Comparison of ENCODE assay signal across 9 mouse cellular contexts in the genomic region with DNA sequence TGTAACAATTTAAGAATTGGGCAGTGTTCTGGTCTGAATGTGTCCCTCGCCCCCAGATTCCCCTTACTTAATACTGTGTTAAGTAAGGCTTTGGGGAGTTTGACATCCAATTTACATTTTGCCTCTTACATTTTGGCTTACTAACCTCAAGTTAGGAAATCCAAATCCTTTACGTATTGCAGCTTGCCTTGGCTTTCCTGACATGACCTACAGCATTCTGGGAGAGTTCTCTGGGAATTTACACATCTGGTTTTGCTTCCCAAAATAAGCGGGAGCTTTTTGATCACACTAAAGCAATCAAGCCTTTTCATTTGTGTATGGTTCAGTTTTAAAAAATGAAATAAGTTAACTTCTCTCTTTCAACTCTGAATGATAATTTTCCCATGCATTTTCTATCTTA. TPM values are rescaled to one million over a fixed set of nuclear protein-coding genes. Genes with fewer than 3 reads are reported as not detected.
DNase-seq lines count a peak whose midpoint lies in the region; ATAC-seq and TF ChIP-seq lines count a peak whose summit lies in the region.
"Had no signal": no experiment of that assay in that cellular context is flagged by ENCODE, and none has a peak within 500 bp of the region (broad histone marks: within the 10 kb centered on the region; RNA-seq: fewer than 3 reads in every experiment).

No protein-coding gene starts in this region.

- no peaks in the 10 kb centered on the region for H3K36me3 ChIP-seq in embryonic facial prominence, embryonic 15.5 days
- no peaks in the 10 kb centered on the region for H3K36me3 ChIP-seq in hindbrain, embryonic 16.5 days (ENCODE audit: control insufficient read depth, insufficient read depth, low read length)
- H3K36me3 ChIP-seq in midbrain, embryonic 16.5 days (ENCODE audit: control insufficient read depth, insufficient read depth, low read length) = no peaks in the 10 kb centered on the region

- no peak overlapping the region for H3K27ac ChIP-seq in layer of hippocampus, adult 2 months
- H3K27ac ChIP-seq in embryonic facial prominence, embryonic 15.5 days (replicated peaks) = no peak overlapping the region
- H3K27ac ChIP-seq in hindbrain, embryonic 16.5 days (ENCODE audit: low read depth, low read length) = no peak overlapping the region
- no peak overlapping the region for H3K27ac ChIP-seq in midbrain, embryonic 16.5 days (ENCODE audit: low read length)

- no peak for ATAC-seq in embryonic facial prominence, embryonic 15.5 days (ENCODE audit: insufficient number of reproducible peaks, low FRiP score, low TSS enrichment, low read depth)
- no peak for ATAC-seq in hindbrain, embryonic 16.5 days
- ATAC-seq in midbrain, embryonic 16.5 days = no peak

- H3K9me3 ChIP-seq in embryonic facial prominence, embryonic 15.5 days (replicated peaks) = no peaks in the 10 kb centered on the region
- no peaks in the 10 kb centered on the region for H3K9me3 ChIP-seq in hindbrain, embryonic 16.5 days (ENCODE audit: control insufficient read depth, low read length)
- no peaks in the 10 kb centered on the region for H3K9me3 ChIP-seq in midbrain, embryonic 16.5 days (replicated peaks; ENCODE audit: control insufficient read depth, low read length, poor library complexity, severe bottlenecking)

- peak overlapping the region; percentile 80; the same call in 1 of the 2 replicates for H3K4me3 ChIP-seq in layer of hippocampus, adult 2 months
- H3K4me3 ChIP-seq in embryonic facial prominence, embryonic 15.5 days (replicated peaks) = no peak overlapping the region
- no peak overlapping the region for H3K4me3 ChIP-seq in hindbrain, embryonic 16.5 days (ENCODE audit: low read length)
- H3K4me3 ChIP-seq in midbrain, embryonic 16.5 days (ENCODE audit: low read depth, low read length) = peak overlapping the region; percentile 80

- H3K9ac ChIP-seq in embryonic facial prominence, embryonic 15.5 days = no peak overlapping the region
- no peak overlapping the region for H3K9ac ChIP-seq in hindbrain, embryonic 16.5 days (ENCODE audit: low read depth, low read length)
- no peak overlapping the region for H3K9ac ChIP-seq in midbrain, embryonic 16.5 days (ENCODE audit: low read depth, low read length)

- no peaks in the 10 kb centered on the region for H3K27me3 ChIP-seq in embryonic facial prominence, embryonic 15.5 days
- H3K27me3 ChIP-seq in hindbrain, embryonic 16.5 days (replicated peaks; ENCODE audit: control insufficient read depth, insufficient read depth, low read length) = peaks cover 1% of the 10 kb centered on the region; the same call in 1 of the 2 replicates
- H3K27me3 ChIP-seq in midbrain, embryonic 16.5 days (ENCODE audit: control insufficient read depth, insufficient read depth, low read depth, low read length) = peaks cover 7% of the 10 kb centered on the region; the same call in 1 of the 2 replicates
- H3K27me3 ChIP-seq: Patski had no signal

- 21% methylated on average over 3 of the region's 3 CpGs for WGBS in embryonic facial prominence, embryonic 15.5 days
- WGBS in hindbrain, embryonic 16.5 days = 36% methylated on average over 3 of the region's 3 CpGs
- WGBS in midbrain, embryonic 16.5 days = 36% methylated on average over 3 of the region's 3 CpGs

- peaks cover 8% of the 10 kb centered on the region for H3K4me1 ChIP-seq in embryonic facial prominence, embryonic 15.5 days
- H3K4me1 ChIP-seq in hindbrain, embryonic 16.5 days (ENCODE audit: control insufficient read depth, insufficient read depth, low read depth, low read length) = peaks cover 7% of the 10 kb centered on the region
- peaks cover 7% of the 10 kb centered on the region for H3K4me1 ChIP-seq in midbrain, embryonic 16.5 days (ENCODE audit: control insufficient read depth, insufficient read depth, low read length)

- no peak for TF ChIP-seq CTCF in layer of hippocampus, adult 2 months (conservative IDR thresholded peaks at IDR 0.05)

- no peak for DNase-seq in layer of hippocampus, adult 2 months (ENCODE audit: low spot score in 2 of 2)
- DNase-seq in layer of hippocampus, adult 18-20 months (ENCODE audit: low spot score in 2 of 2) = no peak
- DNase-seq in thymus, postnatal 25 days = no peak
- DNase-seq in cerebellum, adult 11 months = no peak
- DNase-seq in spleen, postnatal 10 days (ENCODE audit: low spot score in 2 of 2) = no peak

- peak overlapping the region; percentile 96 for H3K4me2 ChIP-seq in embryonic facial prominence, embryonic 15.5 days (replicated peaks)
- peak overlapping the region; percentile 97; the same call in 1 of the 2 replicates for H3K4me2 ChIP-seq in hindbrain, embryonic 16.5 days (ENCODE audit: low read length)
- peak overlapping the region; percentile 88 for H3K4me2 ChIP-seq in midbrain, embryonic 16.5 days (ENCODE audit: low read length)

RNA-seq across cellular contexts. Expression of a gene that starts 1.3 kb away (rescaled TPM):
- 10 to 100 TPM; 30.6 to 33.1 TPM for total RNA-seq in layer of hippocampus, adult 2 months (2021)
- total RNA-seq in layer of hippocampus, adult 18-20 months (2021) = 10 to 100 TPM; 24.1 to 32.5 TPM
- 1.8 and 2.1 TPM in 2 replicates for polyA plus RNA-seq in embryonic facial prominence, embryonic 15.5 days (2015; fragmentation: Nextera tagmentation; extraction: Ambion mirVana)
- polyA plus RNA-seq in hindbrain, embryonic 16.5 days (2015; fragmentation: Nextera tagmentation; extraction: Ambion mirVana) = 1.0 and 1.2 TPM in 2 replicates
- polyA plus RNA-seq in midbrain, embryonic 16.5 days (2015; fragmentation: Nextera tagmentation; extraction: Ambion mirVana) = 1.1 and 1.2 TPM in 2 replicates

RNA-seq across cellular contexts. Expression of a gene that starts 25.5 kb away (rescaled TPM):
- 10 to 100 TPM; 19.3 to 22.0 TPM for total RNA-seq in layer of hippocampus, adult 2 months (2021)
- total RNA-seq in layer of hippocampus, adult 18-20 months (2021) = 10 to 100 TPM; 22.8 to 23.2 TPM
- 30.3 TPM in 2 replicates for polyA plus RNA-seq in embryonic facial prominence, embryonic 15.5 days (2015; fragmentation: Nextera tagmentation; extraction: Ambion mirVana)
- 34.4 and 35.9 TPM in 2 replicates for polyA plus RNA-seq in hindbrain, embryonic 16.5 days (2015; fragmentation: Nextera tagmentation; extraction: Ambion mirVana)
- 26.0 and 32.8 TPM in 2 replicates for polyA plus RNA-seq in midbrain, embryonic 16.5 days (2015; fragmentation: Nextera tagmentation; extraction: Ambion mirVana)

Comparison
In these comparisons a context has a peak if more than half of its experiments do, and no peak if none do; other contexts are left out.
1. H3K4me3 ChIP-seq: peak in layer of hippocampus, adult 2 months (single experiment) and midbrain, embryonic 16.5 days (single experiment); none in embryonic facial prominence, embryonic 15.5 days (single experiment) and hindbrain, embryonic 16.5 days (single experiment).
2. Peak in every context shown above with its lines, with median percentiles within 50 percentile points of each other: H3K4me2 ChIP-seq.